Mouse (Mus musculus): ENCODE measurements around the gene Gm5798.
"Not testable (repeated sequence)": the region's sequence is repeated elsewhere in the genome, so short reads cannot be mapped to it uniquely, and the experiment has no call there.

Gm5798 gene

GRCm38 (mm10) chr14:41348309-41348708 is at the start of gene Gm5798:
Gene Gm5798, plus strand, starts transcription at chr14:41348609.
- not testable (repeated sequence) for DNase-seq (ENCODE audit: low spot score)

- DNase-seq (ENCODE audit: low spot score): not testable (repeated sequence)
Measured at GRCm38 (mm10) chr14:41386279-41386678, 37.9 kb downstream of the Gm5798 start, which contains the start of gene Gm7945. Gene Gm7945, minus strand, starts transcription at chr14:41386379.
